Mouse (Mus musculus): ENCODE data around the gene Helz2.
"Not testable (repeated sequence)": the region's sequence is repeated elsewhere in the genome, so short reads cannot be mapped to it uniquely, and the experiment has no call there.

Helz2 gene

DNA sequence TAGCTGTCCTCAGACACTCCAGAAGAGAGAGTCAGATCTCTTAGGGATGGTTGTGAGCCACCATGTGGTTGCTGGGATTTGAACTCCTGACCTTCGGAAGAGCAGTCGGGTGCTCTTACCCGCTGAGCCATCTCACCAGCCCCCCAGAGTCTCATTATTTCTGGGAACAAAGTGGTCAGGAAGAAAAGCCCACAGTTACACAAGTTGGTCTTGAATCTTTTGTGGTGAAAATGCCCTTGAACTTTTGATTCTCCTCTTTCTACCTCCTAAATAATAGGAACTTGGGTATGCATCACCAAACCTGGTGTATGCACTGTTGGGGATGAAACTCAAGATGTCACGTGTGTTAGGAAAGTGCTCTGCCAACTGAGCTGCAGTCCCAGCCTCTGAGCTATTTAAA lies 49.9 kb downstream of the Helz2 start:
- DNase-seq: no peak

DNA sequence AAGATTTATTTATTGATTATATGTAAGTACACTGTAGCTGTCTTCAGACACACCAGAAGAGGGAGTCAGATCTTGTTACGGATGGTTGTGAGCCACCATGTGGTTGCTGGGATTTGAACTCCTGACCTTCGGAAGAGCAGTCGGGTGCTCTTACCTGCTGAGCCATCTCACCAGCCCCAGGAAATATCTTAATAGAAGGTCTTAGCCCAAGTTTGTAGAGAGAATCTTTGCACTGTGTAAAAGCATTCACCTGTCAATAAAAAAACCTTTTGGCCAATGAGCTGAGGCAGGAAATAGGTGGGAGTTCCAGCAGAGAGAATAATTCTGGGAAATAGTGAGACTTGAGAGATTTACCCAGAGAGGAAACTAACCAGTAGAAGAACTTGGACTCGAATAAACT lies 50.4 kb downstream of the Helz2 start:
- DNase-seq: not testable (repeated sequence)

DNA sequence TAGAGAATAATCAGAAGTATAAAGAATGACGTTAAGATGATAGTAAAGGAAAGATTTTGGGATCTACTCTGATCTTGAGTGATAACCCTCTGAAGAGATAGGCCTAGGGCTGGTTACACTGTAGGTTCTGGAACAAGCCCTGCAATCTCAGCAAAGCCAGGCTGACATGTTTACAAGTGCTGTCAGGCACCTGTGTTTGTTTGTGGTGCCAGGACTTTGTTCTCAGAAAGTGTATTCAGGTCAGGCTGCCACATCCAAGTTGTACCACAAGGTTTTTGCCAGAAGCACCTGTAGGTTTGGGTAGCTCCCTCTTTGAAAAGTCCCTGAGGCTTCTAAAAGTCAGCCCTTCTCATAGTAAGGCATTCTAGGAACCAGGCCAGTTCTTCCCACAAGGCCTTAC lies 52.5 kb downstream of the Helz2 start:
- no peak for DNase-seq

DNA sequence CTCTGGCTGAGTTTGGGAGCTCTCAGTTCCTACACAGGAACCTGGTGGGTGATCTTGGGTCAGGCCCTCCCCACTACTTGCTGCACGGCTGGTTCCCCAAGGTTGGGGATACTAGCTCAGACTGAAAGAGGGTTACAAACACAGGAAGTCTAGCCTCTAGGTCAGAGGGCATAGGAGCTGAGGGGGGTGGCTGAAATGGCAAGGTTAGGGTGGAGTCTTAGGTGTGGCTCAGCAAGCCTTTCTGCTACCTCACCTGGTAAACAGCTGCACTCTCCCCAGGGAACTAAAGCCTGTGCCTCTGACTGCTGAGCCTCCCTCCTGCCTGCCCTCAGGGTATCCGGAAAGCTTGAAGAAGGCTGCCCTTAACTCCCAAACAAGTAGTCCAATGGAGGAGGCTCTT lies 53.1 kb downstream of the Helz2 start:
- peak; percentile 18 for DNase-seq

DNA sequence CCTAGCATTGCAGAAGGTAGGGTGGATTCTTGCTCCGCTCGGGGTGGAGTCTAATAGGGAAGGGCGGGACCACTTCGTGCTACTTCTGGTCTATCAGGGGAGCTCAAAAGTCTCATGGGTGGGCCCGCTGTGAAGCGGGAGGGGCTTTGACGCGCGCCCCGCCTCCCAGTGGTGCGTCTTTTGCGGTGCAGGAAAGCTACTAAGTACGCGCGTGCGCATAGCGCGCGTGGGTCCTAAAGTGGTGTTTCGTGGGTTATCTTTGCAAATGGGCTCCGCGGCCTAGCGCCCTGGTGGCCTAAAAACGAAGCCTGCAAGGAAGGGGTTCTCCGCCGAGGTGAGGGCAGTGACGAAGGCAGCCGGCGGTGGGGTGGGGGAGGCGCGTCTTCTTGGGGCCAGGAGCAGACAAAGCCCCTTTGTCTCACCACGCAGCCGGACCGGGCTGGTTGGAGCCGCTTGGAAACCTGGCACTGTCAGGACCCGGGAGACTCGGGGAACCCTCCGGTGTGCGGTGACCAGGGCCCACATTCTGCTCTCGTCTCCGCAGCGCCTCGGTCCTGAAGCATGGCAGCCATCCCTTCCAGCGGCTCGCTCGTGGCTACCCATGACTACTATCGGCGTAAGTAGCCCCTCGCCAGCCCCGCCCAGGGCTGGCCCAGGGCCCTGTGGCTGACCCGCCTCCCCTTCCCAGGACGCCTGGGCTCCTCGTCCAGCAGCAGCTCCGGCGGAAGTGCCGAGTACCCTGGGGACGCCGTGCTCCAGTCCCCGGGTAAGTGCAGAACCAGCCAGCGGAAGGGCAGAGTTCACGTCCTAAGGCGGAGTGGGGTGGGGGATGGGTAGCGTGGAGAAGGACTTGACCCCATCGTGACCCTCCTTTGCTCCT lies 54.5 kb downstream of the Helz2 start, which contains the start of gene Ppdpf:
Ppdpf (plus strand) TSS at position 127 of the 880 bp plus-strand sequence.
- DNase-seq: peak; percentile 97

DNA sequence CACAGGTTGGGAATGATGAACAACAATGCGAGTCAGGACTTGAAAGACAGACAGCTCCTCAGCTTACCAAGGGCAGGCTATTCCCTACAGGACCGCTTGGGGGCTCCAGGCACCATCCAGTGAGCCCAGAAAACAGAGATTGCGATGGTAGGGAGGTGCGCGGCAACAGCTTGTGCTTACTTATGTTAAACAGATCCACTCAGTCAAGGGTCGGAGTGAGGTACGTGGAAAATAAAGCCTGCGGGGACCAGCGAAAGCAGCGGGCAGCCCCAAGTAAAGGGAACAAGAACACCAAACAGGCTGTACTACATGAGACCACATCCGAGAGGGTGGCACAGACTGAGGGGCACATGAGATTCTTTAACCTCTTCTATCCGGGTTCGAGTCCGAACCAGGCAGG lies 55.2 kb downstream of the Helz2 start:
- DNase-seq: peak; percentile 84

DNA sequence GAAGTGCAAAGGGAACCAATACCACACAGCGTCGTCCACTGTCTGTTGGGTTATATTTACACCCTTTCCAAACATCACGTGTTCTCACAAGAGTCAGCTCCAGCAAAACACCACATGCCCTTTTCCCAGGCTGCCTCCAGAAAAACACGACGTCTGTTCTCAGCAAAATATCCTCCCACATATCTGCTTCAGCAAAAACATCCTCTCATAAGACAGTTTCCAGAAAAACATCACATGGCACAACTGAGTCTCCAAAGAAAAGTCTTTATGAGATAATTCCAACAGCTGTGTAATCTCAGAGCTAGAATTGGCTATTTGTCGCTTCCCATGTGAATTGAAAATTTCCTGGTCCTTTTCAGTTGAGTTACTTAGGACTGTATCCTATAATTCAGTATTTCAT lies 60.9 kb downstream of the Helz2 start:
- no peak for DNase-seq

DNA sequence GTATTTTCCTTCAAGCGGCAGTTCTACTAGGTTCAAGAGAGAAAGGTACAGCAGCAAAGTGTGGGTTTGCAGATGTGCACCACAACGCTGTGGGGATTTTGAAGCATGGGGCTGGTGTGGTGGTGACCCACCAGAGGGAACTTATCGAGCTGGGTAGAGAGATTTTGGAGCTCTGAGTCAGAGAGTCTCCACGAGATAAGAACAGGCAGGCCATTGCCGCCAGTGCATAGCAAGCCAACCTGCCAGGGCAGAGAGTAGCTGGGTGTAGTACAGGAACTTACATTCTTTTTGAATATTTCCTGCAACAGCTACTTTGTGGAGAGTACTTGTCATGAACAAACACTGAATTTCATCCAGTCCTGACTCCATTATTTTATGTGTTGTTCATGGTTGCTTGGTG lies 63.4 kb downstream of the Helz2 start:
- DNase-seq: no peak

DNA sequence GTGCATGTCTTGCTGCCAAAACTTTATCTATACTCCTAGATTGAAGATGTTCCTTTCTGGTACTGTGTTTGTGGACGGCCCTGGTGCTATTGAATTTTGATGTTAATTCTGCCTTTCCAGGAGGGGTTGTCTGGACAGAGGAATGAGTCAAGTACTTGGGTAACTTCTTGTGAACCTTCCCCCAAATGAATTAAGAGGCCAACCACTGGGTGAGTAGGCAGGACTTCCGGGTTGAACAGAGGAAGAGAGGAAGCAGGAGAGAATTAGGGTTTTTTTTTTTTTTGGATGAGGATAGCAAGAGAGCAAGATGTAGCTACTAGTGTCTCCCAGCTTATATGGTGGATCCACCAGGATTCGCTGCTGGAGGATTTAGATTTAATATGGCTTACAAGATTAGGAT lies 63.8 kb downstream of the Helz2 start:
- DNase-seq: no peak

Data from kidney, adult 11 months (tissue).